Mouse (Mus musculus) yolk sac, embryonic 10.5 days (tissue): ENCODE measurements around the gene L3mbtl3.

Experiments used
- DNase-seq: peaks from one replicate; pipeline ENCODE4 v3.0.0-alpha.2; 2017; ENCODE audit warnings: low spot score

Gene L3mbtl3

DNA sequence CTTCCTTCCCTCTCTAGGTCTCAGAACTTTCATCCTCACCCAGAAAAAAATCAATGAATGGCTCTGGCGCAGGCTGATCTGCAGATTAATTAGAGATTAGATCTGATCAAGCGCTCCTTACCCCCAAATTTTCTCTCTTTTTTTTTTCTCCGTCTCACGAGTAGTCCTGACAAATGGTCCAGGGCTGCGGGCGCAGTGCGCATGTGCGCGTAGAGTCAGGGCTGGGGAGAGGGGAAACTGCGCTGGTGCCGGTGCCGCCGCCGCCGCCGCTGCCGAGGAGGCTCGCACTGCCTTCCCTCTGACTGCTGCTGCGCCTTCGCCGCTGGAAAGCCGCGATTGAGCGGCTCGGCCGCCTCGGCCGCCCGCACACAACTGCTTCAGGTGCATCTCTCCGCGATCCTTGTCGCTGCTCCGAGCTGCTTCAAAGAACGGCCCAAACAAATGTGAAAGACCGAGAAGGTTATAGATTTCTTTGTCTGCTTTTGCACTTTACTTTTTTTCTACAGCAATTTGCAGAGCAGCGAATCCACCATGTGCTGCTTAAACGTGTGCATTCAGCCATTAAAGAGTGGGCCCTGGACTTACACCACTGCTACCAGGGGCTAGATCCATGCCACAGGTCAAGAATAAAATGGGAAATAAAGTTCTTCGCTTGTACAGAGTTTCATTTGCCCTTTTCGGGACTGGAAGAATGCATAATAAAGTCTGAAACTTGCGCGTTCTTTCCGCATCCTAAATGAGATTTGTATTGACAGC, at the start of gene L3mbtl3:
Gene L3mbtl3, minus strand, starts transcription at position 182 of the 756 bp plus-strand sequence.
- peak; percentile 88 for DNase-seq

DNA sequence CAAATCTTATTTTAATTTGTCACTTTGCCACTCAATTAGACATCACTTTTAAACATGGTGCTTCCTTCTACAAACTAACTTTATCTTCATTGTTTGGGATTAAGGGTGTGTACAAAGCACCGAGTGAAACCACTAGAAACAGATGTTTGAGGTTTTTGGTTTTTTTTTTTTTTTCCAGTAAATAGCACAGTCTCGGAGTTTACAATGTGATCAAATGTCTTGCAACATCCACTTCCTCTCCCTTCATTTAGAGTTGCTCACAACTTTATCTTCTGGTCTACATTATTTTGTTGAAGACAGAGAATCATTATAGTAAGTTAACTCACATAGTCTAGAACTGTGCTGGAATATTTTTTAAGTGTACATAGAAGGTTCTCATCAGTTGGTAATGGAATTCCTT, 45.4 kb upstream of the L3mbtl3 start:
- DNase-seq: no peak

DNA sequence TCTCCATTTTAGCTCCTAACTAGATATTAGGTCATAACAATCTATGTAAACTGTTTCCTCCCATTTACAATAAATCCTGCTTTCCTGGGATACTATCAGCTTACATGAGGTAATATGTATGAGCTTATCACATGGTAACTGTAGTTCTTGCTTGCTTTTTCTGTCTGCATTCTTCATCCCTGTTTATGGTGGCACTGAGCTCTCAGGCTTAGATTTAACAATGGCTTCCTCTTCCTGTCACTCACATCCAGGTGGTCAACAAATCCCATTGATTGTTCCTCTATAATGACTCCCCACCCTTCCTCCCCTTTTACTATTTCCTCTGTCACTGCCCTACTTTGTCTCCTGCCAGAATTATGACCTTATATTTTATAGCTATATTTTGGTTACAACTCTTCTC, 12.9 kb upstream of the L3mbtl3 start:
- DNase-seq: no peak

DNA sequence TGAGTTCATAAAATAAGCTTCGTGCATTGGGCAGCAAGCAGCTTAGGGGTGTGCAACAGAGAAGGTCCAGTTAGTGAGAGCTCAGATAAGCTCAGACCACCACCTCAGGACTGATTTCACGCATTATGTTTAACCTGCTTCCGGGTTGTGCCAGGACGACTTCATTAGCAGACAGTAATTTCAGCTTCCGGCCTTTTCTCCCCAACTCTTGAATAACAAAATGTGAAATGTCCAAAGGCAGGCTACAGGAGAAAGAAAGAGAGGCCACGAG, 1.5 kb upstream of the L3mbtl3 start:
- no peak for DNase-seq

DNA sequence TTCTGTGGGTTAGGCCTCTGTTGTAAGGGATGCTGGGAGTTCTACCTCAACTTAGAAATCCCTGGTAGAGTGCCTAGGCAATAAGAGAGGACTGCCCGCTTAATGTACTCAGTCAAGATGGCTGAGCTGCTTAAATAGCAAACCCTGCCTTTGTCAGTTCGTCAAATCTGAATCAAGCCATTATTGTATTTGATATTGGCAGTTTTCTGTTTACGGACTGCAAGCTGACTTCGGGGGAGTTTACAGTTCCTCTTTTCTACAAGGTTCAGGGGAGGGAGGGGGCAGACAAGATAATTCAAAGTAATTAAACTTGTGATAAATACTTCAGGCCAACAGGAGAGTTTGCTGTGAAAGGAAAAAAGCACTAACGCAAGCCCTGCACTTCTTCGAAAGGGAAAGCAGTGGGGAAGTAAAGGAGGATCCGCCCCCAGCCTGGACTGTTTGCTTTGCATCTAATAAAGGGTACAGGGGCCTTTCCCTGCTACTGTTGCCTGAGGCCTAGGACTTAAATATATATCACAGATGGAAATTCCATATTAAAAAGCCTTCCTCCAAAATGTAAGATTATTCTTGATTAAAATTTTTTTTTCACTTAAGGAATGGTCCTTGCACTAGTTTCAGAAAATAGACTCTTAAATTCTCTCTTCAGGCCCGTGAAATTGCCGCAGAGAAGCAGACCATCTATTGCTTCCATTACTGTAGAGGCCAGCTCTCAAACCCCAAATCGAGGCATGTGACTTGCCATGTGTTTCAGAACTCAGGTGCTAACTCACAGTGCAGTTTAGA, 968 bp upstream of the L3mbtl3 start:
- DNase-seq: no peak

DNA sequence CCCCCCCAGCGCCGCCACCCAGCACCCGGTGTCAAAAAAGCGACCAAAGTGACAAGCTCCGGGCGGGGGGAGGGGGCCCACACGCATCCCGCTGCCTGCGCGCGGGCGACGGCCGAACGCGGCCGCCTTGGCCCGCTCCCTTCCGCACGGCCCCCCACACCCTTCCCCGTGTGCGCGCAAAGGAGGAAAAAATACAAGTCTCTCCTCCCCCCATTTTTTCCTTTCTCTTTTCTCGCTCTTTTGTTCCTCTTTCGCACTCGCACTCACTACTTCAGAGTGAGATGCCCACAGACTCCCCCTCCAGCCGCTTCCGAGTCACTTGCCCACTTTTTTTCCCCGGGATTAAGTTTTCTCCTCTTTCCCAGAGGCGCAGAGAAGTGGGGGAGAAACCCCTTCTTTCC, 420 bp downstream of the L3mbtl3 start:
- no peak for DNase-seq

DNA sequence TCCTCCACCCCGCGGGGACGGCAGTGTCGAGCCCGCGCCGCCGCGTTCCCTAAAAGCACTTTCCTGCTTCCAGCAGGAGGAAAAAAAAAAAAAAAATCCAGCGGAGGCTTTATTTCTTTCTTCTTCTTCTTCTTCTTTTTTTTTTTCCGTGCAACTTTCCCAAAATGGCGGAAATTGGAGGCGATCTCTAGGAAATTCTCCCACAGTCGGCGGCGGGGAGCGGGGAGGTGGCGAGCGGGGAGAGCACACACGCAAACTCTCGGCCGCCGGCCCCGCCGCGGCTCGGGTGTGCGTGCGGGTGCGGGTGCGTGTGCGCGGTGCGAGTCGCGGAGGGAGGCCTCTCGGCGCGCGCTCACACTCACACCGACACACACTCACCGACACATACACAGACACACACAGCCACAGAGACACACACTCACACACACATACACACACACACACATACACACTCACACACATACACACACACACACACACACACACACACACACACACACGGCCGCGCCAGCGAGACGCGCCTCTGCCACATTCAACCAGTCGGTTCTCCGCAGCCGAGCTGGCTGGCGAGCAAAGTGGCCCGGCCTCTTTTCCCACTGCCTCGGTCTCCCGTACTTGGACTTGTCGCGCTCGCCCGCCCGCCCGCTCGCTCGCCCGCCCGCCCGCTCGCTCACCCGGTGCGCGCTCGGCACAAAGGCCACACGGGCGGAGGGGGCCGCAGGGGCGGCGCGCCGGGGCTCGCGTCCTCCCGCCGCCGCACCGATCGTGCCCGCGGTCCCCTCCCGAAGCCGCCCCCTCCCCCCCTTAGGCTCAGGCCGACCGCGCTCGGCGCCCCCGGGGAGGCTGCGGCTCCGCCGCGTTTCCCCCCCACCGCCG, 1.1 kb downstream of the L3mbtl3 start:
- DNase-seq: peak; percentile 75

DNA sequence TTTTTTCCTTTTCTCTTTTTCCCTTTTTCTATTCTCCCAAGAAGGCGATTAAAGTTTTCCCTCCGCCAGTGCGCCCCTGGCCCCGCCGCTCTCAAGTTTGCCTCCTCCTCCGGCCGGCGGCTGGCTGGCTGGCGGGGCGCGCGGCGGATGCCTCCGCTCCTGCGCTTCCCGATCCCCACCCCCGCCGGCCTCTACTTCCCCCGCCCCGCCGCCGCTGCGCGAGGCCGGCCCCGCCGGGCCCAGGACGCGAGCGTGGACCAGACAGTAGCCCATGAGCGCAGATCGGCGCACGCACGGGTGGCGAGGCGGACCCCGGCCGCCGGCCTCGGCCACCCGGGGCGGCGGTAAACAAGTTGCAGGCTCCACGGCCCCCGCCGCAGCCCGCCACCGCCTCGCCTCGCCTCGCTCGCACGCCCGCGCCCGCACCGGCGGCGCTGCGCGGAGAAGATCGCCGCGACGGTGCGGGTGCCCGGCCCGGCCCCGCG, 1.8 kb downstream of the L3mbtl3 start:
- DNase-seq: peak; percentile 76

DNA sequence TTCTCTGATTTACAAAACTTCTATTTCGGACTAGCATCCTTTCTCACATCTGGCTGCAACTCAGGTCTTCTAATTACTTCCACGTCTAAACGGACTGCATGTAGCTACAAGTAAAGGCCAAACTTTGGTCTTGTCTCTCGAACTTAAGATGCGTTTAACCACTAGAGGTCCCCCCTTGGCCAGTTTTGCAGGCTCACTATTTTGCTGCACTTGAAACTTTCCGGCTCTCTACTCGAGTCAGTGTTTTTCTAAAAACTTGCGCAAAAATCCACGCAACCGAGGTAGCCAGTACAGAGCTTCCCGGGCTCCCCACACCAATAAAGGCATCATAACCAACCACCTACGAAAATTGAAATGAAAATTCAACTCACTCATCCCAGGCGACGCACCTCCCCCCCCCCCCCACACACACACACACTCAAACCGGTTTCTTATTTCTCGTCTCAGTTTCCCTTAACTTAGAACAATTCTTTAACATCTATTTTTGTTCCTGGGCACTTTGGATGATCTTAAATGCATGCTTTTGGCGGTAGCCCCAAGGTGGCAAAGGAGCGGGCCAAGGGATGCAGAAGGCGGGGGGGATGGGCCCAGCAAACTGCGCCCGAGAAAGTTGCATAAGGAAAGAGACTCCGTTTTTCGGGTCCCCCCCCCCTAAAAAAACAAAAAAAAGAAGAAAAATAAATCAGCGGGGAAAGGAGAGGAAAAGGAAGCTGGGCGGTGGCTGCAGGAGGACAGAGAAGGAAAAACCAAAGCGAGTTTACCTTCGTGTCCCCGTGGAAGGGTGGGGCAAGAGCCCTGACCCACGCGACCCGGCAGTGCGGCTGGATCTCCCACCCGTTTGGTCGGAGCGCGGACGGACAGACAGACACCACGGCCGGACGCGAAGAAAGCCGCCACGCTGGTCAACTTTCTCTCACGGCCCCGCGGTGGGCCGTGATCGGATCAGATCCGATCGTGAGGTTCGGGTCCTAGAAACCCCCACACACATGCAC, 2.5 kb downstream of the L3mbtl3 start:
- peak; percentile 87 for DNase-seq

DNA sequence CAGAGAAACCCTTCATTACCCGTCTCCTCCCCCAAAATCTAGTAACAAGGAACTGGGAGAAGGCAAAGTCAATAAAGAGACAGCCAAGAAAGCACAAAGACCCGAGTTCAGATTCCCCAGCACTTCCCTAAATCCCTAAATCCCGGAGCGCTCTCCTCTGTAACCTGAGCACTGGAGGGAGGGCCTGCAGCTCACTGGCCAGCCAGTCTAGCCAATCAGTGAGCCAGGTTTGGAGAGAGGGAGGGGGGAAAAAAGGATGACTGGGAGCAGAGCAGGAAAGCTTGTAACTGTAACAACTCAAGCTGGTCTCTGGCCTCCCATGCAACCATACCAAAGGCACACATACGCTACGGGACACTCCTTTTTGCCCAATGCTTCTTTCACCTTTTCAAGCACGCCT, 4.4 kb downstream of the L3mbtl3 start:
- peak; percentile 16 for DNase-seq

DNA sequence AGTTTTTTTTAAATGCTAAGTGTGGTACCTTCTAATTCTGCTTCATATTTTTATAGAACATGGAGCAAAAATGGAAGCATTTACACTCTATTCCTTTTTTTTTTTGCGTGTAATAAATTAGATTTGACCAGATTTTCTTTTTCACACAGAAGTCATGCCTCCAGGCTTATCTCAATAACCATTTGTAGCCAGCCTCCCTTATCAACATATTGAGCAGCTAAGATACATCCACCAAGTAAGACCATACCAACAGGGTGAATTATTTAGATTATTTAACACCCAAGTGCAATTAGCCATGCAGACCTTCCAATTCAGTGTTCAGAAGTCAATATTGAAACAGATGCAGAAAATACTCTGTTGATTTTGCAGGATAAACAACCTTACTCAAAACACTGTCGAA, 10.8 kb downstream of the L3mbtl3 start:
- no peak for DNase-seq

DNA sequence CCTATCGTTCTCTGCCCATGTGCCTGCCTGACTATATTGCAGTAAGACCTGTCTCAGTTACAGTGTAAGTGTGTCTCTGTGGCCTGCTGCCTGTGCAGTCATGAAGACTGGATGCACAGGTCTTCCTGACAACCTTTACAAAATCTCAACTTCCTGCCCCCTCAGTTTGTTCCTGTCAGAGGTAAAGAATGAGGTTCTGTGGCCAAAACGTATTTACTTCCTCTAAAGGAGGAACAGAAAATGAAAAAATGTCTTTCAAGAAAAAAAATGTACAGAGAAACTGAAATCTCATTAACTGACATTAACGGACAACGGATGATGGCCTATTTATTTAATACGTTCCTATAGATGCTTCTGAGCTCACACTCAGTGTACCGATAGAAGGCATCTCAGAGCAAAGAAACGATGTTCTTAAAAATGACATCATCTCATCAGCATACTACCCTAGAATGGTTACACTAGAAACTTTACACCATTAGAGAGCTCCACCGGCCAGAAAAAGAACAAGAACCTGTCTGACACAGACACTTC, 11.4 kb downstream of the L3mbtl3 start:
- DNase-seq: no peak

DNA sequence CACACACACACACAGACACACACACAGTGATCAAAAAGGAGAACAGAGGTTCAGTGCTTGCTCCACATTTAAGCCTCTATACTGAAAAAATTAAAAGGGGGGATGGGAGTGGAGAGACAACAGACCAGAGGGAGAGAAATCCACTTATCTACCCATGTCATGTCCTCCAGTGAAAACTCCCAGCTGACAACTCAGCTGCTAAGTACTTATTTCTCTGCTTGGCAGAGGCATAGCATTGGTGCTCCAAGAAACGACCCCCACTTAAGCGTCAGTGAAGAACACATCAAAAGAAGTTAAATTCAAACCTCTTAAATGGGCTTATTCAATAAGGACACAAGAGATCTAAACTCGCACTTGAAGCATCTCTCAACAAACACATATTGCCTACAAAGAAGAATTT, 12.2 kb downstream of the L3mbtl3 start:
- DNase-seq: no peak

DNA sequence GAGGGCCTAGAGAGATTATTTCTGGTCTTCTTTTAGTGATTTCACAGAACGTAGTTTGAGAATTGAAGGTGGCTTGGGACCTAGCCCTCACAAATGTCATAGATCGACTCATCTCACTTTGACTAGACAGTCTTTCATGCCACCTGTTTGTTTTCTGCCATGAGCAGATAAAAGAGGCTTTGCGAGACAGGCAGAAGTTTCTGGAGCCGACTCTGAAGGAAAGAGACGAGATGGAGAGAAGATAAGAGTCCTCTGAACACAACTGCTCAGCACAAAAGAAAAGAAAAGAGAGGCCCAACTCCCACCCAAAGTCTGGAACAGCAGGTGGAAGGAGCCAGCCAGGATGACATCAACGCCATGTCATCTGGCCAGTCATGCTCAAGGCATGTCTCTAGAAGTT, 17.0 kb downstream of the L3mbtl3 start:
- no peak for DNase-seq

DNA sequence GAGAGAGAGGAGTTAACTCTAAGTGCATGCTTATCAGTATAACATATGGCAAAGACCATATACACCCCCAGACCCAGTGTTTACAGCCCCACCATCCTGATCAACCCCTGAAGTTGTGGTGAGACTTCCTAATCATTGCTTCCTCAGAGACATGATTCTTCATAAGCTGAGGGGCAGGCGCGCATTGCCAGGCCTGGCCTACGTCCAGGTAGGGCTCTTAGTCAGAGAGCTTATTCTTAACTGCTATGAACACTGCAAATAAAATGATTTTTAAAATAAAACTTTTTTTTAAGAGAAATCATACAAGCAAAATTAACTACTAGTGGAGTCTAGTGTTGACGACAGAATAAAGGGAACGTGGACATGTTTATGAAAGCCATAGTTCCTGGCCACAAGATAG, 17.5 kb downstream of the L3mbtl3 start:
- DNase-seq: no peak

DNA sequence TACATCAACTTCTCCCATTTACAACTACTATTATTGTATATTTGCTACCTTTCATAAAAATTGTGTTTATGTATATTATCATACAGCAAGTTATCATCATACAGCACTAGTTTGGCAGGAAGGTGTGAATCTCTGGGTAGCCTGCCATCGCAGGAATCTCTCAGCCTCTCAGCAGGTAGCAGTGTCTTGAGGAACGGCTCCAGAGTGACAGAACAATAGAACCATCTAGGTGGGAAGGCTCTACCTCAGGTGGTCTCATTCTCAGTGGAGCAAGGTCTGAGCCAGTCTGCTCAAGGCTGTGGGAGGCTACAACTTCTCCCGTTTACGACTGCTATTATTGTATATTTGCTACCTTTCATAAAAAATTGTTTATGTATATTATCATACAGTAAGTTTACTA, 22.0 kb downstream of the L3mbtl3 start:
- no peak for DNase-seq

DNA sequence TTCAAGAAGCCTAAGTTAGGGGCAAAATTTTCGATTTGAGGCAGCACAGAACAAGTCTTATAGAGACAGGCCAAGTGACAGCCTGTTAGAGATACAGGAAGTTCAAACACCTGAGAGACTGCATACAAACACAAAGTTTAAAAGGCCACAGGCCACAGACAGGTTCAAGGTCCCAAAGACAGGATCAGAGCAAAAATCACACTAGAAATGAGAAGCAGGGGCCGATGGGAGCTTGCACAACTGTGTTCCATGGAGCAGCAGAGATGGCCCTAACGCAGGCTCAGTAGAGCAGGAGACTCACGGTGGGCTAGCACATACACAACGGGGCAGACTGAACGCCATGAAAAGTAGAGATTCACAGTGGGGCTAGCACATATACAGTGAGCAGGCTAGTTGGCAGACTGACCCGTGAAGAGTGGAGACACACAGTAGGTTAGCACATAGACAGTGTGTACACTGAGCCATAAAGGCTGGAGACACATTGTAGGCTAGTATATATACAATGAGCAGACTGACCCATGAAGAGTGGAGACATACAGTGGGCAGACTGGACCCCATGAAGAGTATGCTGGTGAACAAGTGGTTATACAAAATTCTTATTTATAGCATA, 24.5 kb downstream of the L3mbtl3 start:
- peak; percentile 21 for DNase-seq

DNA sequence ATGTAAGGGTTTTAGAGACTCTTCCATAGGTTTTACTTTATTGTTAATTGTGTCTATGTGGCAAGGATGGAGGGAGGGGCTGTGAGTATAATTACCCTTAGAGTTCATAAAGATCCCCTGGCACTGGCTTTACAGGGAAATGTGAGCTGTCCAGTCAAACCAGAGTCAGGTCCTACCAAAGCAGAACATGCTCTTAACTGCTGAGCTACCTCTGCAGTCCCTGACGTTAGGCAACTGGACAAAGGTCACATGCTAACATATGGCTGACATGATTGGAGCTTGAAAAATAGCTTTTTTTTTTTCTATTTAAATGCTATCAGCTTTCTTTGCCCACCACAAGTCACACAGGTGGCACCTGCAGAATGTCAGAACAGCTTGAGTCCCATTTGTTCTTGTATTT, 25.6 kb downstream of the L3mbtl3 start:
- DNase-seq: no peak

DNA sequence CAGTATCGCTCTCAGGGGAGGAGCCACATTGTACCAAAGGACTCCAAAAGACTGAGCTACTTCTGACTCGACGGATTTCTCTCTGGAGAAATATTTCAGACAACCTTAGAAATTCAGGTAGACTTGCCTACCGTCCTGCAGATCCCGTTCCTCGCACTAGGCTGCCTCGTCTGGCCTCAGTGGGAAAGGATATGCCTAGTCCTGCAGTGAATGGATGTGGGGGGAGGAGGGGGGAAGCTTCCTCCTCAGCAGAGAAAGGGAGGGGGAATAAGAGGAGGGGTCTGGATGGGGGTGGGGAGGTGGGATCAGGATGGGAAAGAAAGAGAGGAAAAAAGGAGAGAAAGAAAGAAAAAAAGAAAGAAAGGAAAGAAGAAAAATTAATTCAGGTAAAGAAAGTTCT, 28.2 kb downstream of the L3mbtl3 start:
- DNase-seq: no peak

DNA sequence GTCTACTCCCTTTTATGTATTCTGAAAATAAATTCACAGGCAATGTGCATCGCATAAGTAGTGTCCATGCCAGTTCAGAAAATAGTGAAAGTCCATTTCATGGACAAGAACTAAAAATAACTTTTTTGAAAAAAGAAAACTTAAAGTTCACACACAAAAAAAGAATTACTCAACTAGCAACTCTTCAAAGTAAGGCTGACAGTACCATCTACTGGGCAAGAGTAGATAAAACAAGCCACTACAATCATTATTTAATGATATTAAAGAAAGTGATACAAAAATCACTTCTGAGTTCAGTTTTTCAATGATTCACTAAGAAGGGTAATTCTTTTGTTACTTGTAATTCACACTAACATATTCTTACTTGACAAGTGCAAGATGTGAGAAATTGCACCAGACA, 29.9 kb downstream of the L3mbtl3 start:
- no peak for DNase-seq
